Mouse (Mus musculus) CH12.LX (cell line): Measurements from ENCODE around the gene Alk. TPM values are rescaled to one million over a fixed set of nuclear protein-coding genes. Genes with fewer than 3 reads are reported as not detected.
A peak's percentile ranks its signal among the peaks of the same experiment; 100 is the strongest.
"Not testable (repeated sequence)": the region's sequence is repeated elsewhere in the genome, so short reads cannot be mapped to it uniquely, and the experiment has no call there.

Source experiments
- DNase-seq: peaks from one replicate; pipeline ENCODE4 v3.0.0-alpha.2; 2013; ENCODE audit errors: extremely low read depth
- H3K27ac ChIP-seq: 2 replicates; pipeline ENCODE4 v1.5.1; 2012; ENCODE audit warnings: low read depth, mild to moderate bottlenecking, control low read depth, moderate library complexity; ENCODE audit not compliant: insufficient read depth
- H3K27me3 ChIP-seq: replicated peaks from 2 replicates; pipeline ENCODE3; 2012; ENCODE audit warnings: inconsistent platforms
- H3K36me3 ChIP-seq, 2 experiments: replicated peaks in 1 of 2; 2 replicates each; pipeline versions ENCODE3 to v1.6.1; 2012; ENCODE audit warnings: inconsistent platforms in 1 of 2, low read length in 1 of 2, mild to moderate bottlenecking in 1 of 2, mixed read lengths in 1 of 2, moderate library complexity in 1 of 2; ENCODE audit not compliant: control insufficient read depth in 1 of 2, insufficient read depth in 1 of 2
- H3K4me1 ChIP-seq, 2 experiments: 2 replicates each; pipeline ENCODE4 v1.6.1; 2012; ENCODE audit warnings: inconsistent platforms in 1 of 2, moderate library complexity in 1 of 2; ENCODE audit not compliant: insufficient read depth in 2 of 2, control insufficient read depth in 1 of 2
- H3K4me2 ChIP-seq: 2 replicates; pipeline ENCODE4 v1.6.1; 2012; ENCODE audit warnings: low read depth, mild to moderate bottlenecking, control low read depth; ENCODE audit not compliant: poor library complexity, insufficient read depth, severe bottlenecking
- H3K4me3 ChIP-seq, 3 experiments: fragments of 150-350 bp in 1 of 3; sonication (generic) in 1 of 3; replicated peaks in 1 of 3; 2 replicates each; pipeline versions ENCODE3 to v1.5.1; 2011 to 2012; ENCODE audit warnings: low read depth in 2 of 3, low read length in 2 of 3, mild to moderate bottlenecking in 2 of 3, moderate library complexity in 2 of 3, control low read depth in 1 of 3, improper control_type of control experiment in 1 of 3, inconsistent platforms in 1 of 3, mixed read lengths in 1 of 3; ENCODE audit not compliant: poor library complexity in 1 of 3
- H3K79me2 ChIP-seq: replicated peaks from 2 replicates; pipeline ENCODE4 v1.6.1; 2012; ENCODE audit warnings: mild to moderate bottlenecking, moderate library complexity; ENCODE audit not compliant: control insufficient read depth, poor library complexity, insufficient read depth, severe bottlenecking; ENCODE audit errors: extremely low read depth
- H3K9ac ChIP-seq: 2 replicates; pipeline ENCODE4 v1.6.1; 2012; ENCODE audit warnings: low read depth, mild to moderate bottlenecking, control low read depth, moderate library complexity; ENCODE audit not compliant: insufficient read depth
- H3K9me3 ChIP-seq: replicated peaks from 2 replicates; pipeline ENCODE3; 2012; ENCODE audit warnings: low read length, inconsistent platforms, mixed read lengths
- CHD2 ChIP-seq: IDR thresholded peaks from 2 replicates; pipeline ENCODE4 v1.6.1; 2011; ENCODE audit warnings: low read length, improper control_type of control experiment
- CTCF ChIP-seq, 2 experiments: IDR thresholded peaks in 1 of 2; conservative IDR thresholded peaks in 1 of 2; 2 replicates each; pipeline ENCODE4 v1.5.1; 2011 to 2012; ENCODE audit warnings: low read depth in 2 of 2, low read length in 2 of 2, improper control_type of control experiment in 1 of 2, inconsistent platforms in 1 of 2, mild to moderate bottlenecking in 1 of 2, moderate library complexity in 1 of 2
- EP300 ChIP-seq: IDR thresholded peaks from 2 replicates; pipeline ENCODE4 v1.6.1; 2011; ENCODE audit warnings: low read length, improper control_type of control experiment
- ETS1 ChIP-seq: conservative IDR thresholded peaks from 2 replicates; pipeline ENCODE4 v1.6.1; 2012; ENCODE audit warnings: low read depth, mild to moderate bottlenecking, inconsistent platforms, low read length, improper control_type of control experiment, moderate library complexity
- JUND ChIP-seq: conservative IDR thresholded peaks from 2 replicates; pipeline ENCODE4 v1.6.1; 2011; ENCODE audit warnings: low read depth, low read length, improper control_type of control experiment
- MAFK ChIP-seq: IDR thresholded peaks from 2 replicates; pipeline ENCODE4 v1.6.1; 2011; ENCODE audit warnings: low read length, improper control_type of control experiment; ENCODE audit not compliant: insufficient replicate concordance
- MEF2A ChIP-seq: IDR thresholded peaks from 2 replicates; pipeline ENCODE4 v1.6.1; 2014; ENCODE audit warnings: low read depth, mild to moderate bottlenecking, inconsistent platforms, low read length, improper control_type of control experiment, borderline replicate concordance
- NRF1 ChIP-seq: IDR thresholded peaks from 2 replicates; pipeline ENCODE4 v1.6.1; 2014; ENCODE audit warnings: low read depth, mild to moderate bottlenecking, inconsistent platforms, low read length, improper control_type of control experiment, moderate library complexity
- PAX5 ChIP-seq: IDR thresholded peaks from 2 replicates; pipeline ENCODE4 v1.6.1; 2012; ENCODE audit warnings: low read length, inconsistent platforms, mixed read lengths
- POLR2A ChIP-seq: IDR thresholded peaks from 2 replicates; pipeline ENCODE4 v1.6.1; 2011; ENCODE audit warnings: low read depth, mild to moderate bottlenecking, improper control_type of control experiment, low read length
- UBTF ChIP-seq: IDR thresholded peaks from 2 replicates; pipeline ENCODE4 v1.6.1; 2012; ENCODE audit warnings: low read depth, mild to moderate bottlenecking, inconsistent platforms, low read length, improper control_type of control experiment, moderate library complexity
- USF2 ChIP-seq: conservative IDR thresholded peaks from 2 replicates; pipeline ENCODE4 v1.6.1; 2011; ENCODE audit warnings: low read depth, low read length, improper control_type of control experiment
- ZMIZ1 ChIP-seq: IDR thresholded peaks from 2 replicates; pipeline ENCODE4 v1.6.1; 2012; ENCODE audit warnings: low read depth, mild to moderate bottlenecking, inconsistent platforms, low read length, improper control_type of control experiment
- ZNF384 ChIP-seq: IDR thresholded peaks from 2 replicates; pipeline ENCODE4 v1.6.1; 2012; ENCODE audit warnings: low read depth, low read length, improper control_type of control experiment, inconsistent platforms
- dilution Hi-C: fragments of 300-500 bp; cut with MboI; formaldehyde crosslinking; loops from 2 replicates; pipeline ENCODE4 v1.14.3; 2020; ENCODE audit warnings: low sequenced_read_pairs; ENCODE audit not compliant: extremely low pct_unique_long_range_greater_than_20kb, extremely low pct_ligation_motif_present
- in situ Hi-C: fragments of 300-500 bp; cut with MboI; formaldehyde crosslinking; loops from 3 replicates; pipeline ENCODE4 v1.14.3; 2019; ENCODE audit warnings: low sequenced_read_pairs, low pct_ligation_motif_present, low pct_unique_long_range_greater_than_20kb, mixed read lengths
- polyA plus RNA-seq: library from polyadenylated mRNA; unstranded; fragments of >175 nt; gene quantifications from 2 replicates; pipeline ENCODE4 v1.2.1, GENCODE M21; 2012; ENCODE audit warnings: low read depth; ENCODE audit not compliant: insufficient read length
- total RNA-seq, 2 experiments: library from RNA; depleted of rRNA; stranded (reverse); fragments of 300-350 nt in 1 of 2; fragments of >200 nt in 1 of 2; gene quantifications; 2 replicates each; pipeline ENCODE4 v1.2.3; 2012 to 2014

Alk gene
- total and polyA plus RNA-seq, 3 experiments = 0.38 to 0.63 (median 0.44) TPM

DNA sequence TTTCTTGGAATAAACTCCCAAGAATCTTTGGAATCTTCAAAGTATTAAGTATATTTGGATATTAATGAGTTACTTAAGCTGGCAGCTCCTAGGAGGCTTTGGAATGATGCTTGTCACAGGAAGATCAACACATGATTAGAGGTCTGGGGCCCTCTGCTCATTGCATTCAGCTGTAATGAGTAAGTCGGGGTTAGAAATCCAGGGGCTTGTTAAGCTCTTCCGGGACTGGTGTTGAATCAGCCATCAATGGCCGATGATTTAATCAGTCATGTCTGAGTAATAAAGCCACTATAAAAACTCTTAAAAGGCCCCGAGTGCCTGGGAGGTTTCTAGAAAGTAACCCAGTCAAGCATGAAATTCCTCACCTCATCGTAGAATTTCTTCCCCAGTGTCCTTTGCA lies 109.0 kb downstream of the Alk start:
- no peak overlapping the region for H3K4me3 ChIP-seq
- TF ChIP-seq ZNF384 (no peak), NRF1 (no peak), JUND (no peak), POLR2A (no peak), USF2 (no peak), ZMIZ1 (no peak), UBTF (no peak), EP300 (no peak)
- no peaks in the 10 kb centered on the region for H3K79me2 ChIP-seq
- H3K27ac ChIP-seq = no peak overlapping the region
- DNase-seq = no peak
- dilution Hi-C loops (no loop called here), in situ Hi-C loops (no loop called here)
- H3K27me3 ChIP-seq = peaks cover 4% of the 10 kb centered on the region
- no peaks in the 10 kb centered on the region for H3K4me1 ChIP-seq
- no peaks in the 10 kb centered on the region for H3K9me3 ChIP-seq
- H3K36me3 ChIP-seq = no peaks in the 10 kb centered on the region
- H3K4me2 ChIP-seq = no peak overlapping the region
- no peak overlapping the region for H3K9ac ChIP-seq

DNA sequence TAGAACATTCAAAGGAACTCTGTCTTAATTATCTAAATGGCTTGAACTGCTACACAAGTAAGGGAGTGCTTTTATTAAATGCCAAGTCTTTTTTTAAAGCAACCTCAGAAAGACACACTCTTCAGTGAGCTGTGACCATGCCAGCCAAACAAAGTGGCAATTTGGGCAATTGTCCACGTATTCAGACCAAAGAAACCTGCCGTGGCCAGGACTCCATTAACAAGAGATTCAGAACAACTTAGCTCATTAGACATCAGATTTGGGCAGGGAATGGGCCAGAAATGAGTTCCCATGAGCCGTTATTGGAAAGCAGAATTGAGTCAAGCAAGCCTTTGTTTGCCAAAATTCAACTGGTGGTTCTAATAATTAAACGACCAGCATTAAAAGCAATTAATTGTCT lies 118.8 kb downstream of the Alk start:
- no peak for TF ChIP-seq UBTF
- TF ChIP-seq ETS1 = no peak
- no peak for TF ChIP-seq USF2
- TF ChIP-seq PAX5 = no peak
- TF ChIP-seq MAFK = no peak
- no peak for TF ChIP-seq CTCF (conservative IDR thresholded peaks at IDR 0.05 in 1 of 2, IDR thresholded peaks at IDR 0.05 in 1 of 2; ENCODE audit: low read depth in 2 of 2, low read length in 2 of 2)
- no peak for TF ChIP-seq CHD2
- TF ChIP-seq MEF2A = no peak
- no peak overlapping the region for H3K4me3 ChIP-seq
- no peak overlapping the region for H3K27ac ChIP-seq
- H3K4me2 ChIP-seq = peak overlapping the region; percentile 29; the same call in 1 of the 2 replicates
- dilution Hi-C loops = no loop called here
- no peaks in the 10 kb centered on the region for H3K79me2 ChIP-seq
- DNase-seq = no peak
- H3K4me1 ChIP-seq = no peaks in the 10 kb centered on the region
- in situ Hi-C loops = no loop called here
- H3K36me3 ChIP-seq = no peaks in the 10 kb centered on the region
- no peaks in the 10 kb centered on the region for H3K27me3 ChIP-seq
- no peak overlapping the region for H3K9ac ChIP-seq
- H3K9me3 ChIP-seq = no peaks in the 10 kb centered on the region

DNA sequence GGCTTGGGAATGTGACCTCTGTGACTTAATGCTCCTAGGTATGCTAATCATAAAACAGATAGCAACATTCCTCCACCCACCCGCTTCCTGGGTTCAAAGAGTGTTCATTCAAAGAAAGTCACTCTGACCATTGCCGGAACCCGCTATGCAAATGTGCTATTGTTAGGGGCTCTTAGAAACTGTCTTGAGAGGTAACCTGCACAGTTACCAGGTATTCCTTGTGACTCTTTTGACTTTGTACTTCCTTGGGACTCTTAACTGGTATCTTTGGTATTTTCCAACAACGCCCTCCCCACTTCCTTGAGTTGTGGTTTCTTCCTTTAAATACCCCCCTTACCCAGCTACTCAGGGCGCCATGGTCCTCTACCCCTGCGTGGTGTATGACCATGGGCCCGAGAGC lies 125.2 kb downstream of the Alk start:
- DNase-seq, H3K4me1 ChIP-seq, H3K9ac ChIP-seq, H3K4me3 ChIP-seq, H3K27ac ChIP-seq, H3K36me3 ChIP-seq, H3K79me2 ChIP-seq, H3K4me2 ChIP-seq, H3K27me3 ChIP-seq, dilution Hi-C loops, in situ Hi-C loops, H3K9me3 ChIP-seq: not testable (repeated sequence)
